Mouse (Mus musculus) liver, adult 2 months (tissue): ENCODE measurements around the gene Txnrd2. TPM values are rescaled to one million over a fixed set of nuclear protein-coding genes. Genes with fewer than 3 reads are reported as not detected.

Experiments used
- DNase-seq: peaks from one replicate; pipeline ENCODE4 v3.0.0-alpha.2; 2011; ENCODE audit warnings: low read depth, low spot score; ENCODE audit errors: extremely low read depth
- H3K27ac ChIP-seq: fragments of 200-500 bp; replicated peaks from 2 replicates; pipeline ENCODE4 v1.5.1; 2012; ENCODE audit warnings: low read depth, mild to moderate bottlenecking, control low read depth, inconsistent platforms, low read length; ENCODE audit not compliant: insufficient read depth
- H3K27me3 ChIP-seq: fragments of 200-500 bp; 2 replicates; pipeline ENCODE4 v1.6.1; 2012; ENCODE audit warnings: mild to moderate bottlenecking, moderate library complexity, low read length, inconsistent platforms; ENCODE audit not compliant: control insufficient read depth, insufficient read depth
- H3K36me3 ChIP-seq: fragments of 200-500 bp; 2 replicates; pipeline ENCODE4 v1.6.1; 2012; ENCODE audit warnings: low read length, inconsistent platforms; ENCODE audit not compliant: control insufficient read depth, insufficient read depth
- H3K4me1 ChIP-seq: fragments of 200-500 bp; 2 replicates; pipeline ENCODE4 v1.6.1; 2011; ENCODE audit warnings: low read length; ENCODE audit not compliant: control insufficient read depth, insufficient read depth
- H3K4me3 ChIP-seq: fragments of 200-500 bp; 2 replicates; pipeline ENCODE4 v1.5.1; 2011; ENCODE audit warnings: low read depth, mild to moderate bottlenecking, control low read depth, low read length, moderate library complexity; ENCODE audit not compliant: insufficient read depth
- H3K79me2 ChIP-seq: fragments of 200-500 bp; 2 replicates; pipeline ENCODE4 v1.6.1; 2012; ENCODE audit warnings: inconsistent platforms, mild to moderate bottlenecking, low read length, moderate library complexity; ENCODE audit not compliant: control insufficient read depth, insufficient read depth
- H3K9ac ChIP-seq: fragments of 200-500 bp; 2 replicates; pipeline ENCODE4 v1.6.1; 2012; ENCODE audit warnings: low read depth, mild to moderate bottlenecking, control low read depth, inconsistent platforms, low read length
- CTCF ChIP-seq: fragments of 200-500 bp; IDR thresholded peaks from 2 replicates; pipeline ENCODE4 v1.5.1; 2011; ENCODE audit warnings: low read depth, low read length, control low read depth
- POLR2A ChIP-seq: fragments of 200-500 bp; IDR thresholded peaks from 2 replicates; pipeline ENCODE4 v1.6.1; 2011; ENCODE audit warnings: low read length, control low read depth; ENCODE audit not compliant: insufficient read depth; ENCODE audit errors: extremely low read depth
- WGBS: fragments of 180-500 bp; shearing (Covaris S2); methylation state at CpG from one replicate; pipeline ENCODE4 v1.1.7; 2018; 5-methylcytosine and 5-hydroxymethylcytosine counted together
- polyA plus RNA-seq: library from polyadenylated mRNA; depleted of rRNA; stranded (reverse); fragments of >200 nt; gene quantifications from 2 replicates; pipeline ENCODE4 v1.2.3, GENCODE M21; 2012
- total RNA-seq: library from RNA; depleted of rRNA; stranded (reverse); fragments of >200 nt; gene quantifications from 2 replicates; pipeline ENCODE4 v1.2.3, GENCODE M21; 2014

The Txnrd2 gene
- total and polyA plus RNA-seq, 2 experiments, result 23.9 to 46.6 TPM

- Histone ChIP-seq H3K9ac (peak overlapping the region; percentile 29; the same call in 1 of the 2 replicates), H3K4me3 (no peak overlapping the region; the same call in 1 of the 2 replicates), H3K79me2 (no peaks in the 10 kb centered on the region), H3K4me1 (no peaks in the 10 kb centered on the region), H3K27ac (peak overlapping the region; percentile 3), H3K36me3 (no peaks in the 10 kb centered on the region), H3K27me3 (no peaks in the 10 kb centered on the region)
- TF ChIP-seq CTCF (no peak), POLR2A (no peak)
- DNase-seq, result no peak
- WGBS, result 73% methylated on average over 11 of the region's 11 CpGs
These were observed 31.2 kb upstream of the Txnrd2 start for GRCm38 (mm10) chr16:18394777-18395619.

GRCm38 (mm10) chr16:18395620-18396036 lies 30.6 kb upstream of the Txnrd2 start:
- no peak overlapping the region for H3K9ac ChIP-seq
- WGBS, result 57% methylated on average over 6 of the region's 7 CpGs
- H3K27me3 ChIP-seq, result no peaks in the 10 kb centered on the region
- H3K4me1 ChIP-seq, result no peaks in the 10 kb centered on the region
- H3K36me3 ChIP-seq, result no peaks in the 10 kb centered on the region
- no peaks in the 10 kb centered on the region for H3K79me2 ChIP-seq
- H3K4me3 ChIP-seq, result no peak overlapping the region; the same call in 1 of the 2 replicates
- TF ChIP-seq POLR2A (no peak), CTCF (no peak)
- no peak overlapping the region for H3K27ac ChIP-seq
- no peak for DNase-seq

GRCm38 (mm10) chr16:18396201-18396600 lies 30.0 kb upstream of the Txnrd2 start:
- H3K27me3 ChIP-seq, result no peaks in the 10 kb centered on the region
- no peaks in the 10 kb centered on the region for H3K36me3 ChIP-seq
- 0 out of 2 replicates have a peak overlapping the region, but pooled peaks have one; percentile 2 for H3K9ac ChIP-seq
- 45% methylated on average over 2 of the region's 2 CpGs for WGBS
- no peak for DNase-seq
- TF ChIP-seq CTCF, result no peak
- no peak overlapping the region for H3K27ac ChIP-seq
- H3K79me2 ChIP-seq, result no peaks in the 10 kb centered on the region
- no peaks in the 10 kb centered on the region for H3K4me1 ChIP-seq
- no peak overlapping the region; the same call in 1 of the 2 replicates for H3K4me3 ChIP-seq

GRCm38 (mm10) chr16:18396791-18397621 lies 29.2 kb upstream of the Txnrd2 start:
- DNase-seq, result no peak
- Histone ChIP-seq H3K27ac (no peak overlapping the region), H3K9ac (no peak overlapping the region), H3K36me3 (no peaks in the 10 kb centered on the region), H3K79me2 (no peaks in the 10 kb centered on the region), H3K27me3 (no peaks in the 10 kb centered on the region), H3K4me3 (no peak overlapping the region), H3K4me1 (no peaks in the 10 kb centered on the region)
- no peak for TF ChIP-seq CTCF
- TF ChIP-seq POLR2A, result no peak
- 89% methylated on average over 27 of the region's 27 CpGs for WGBS

GRCm38 (mm10) chr16:18400028-18400427 lies 26.2 kb upstream of the Txnrd2 start:
- Histone ChIP-seq H3K27me3 (no peaks in the 10 kb centered on the region), H3K79me2 (no peaks in the 10 kb centered on the region), H3K9ac (no peak overlapping the region), H3K4me1 (no peaks in the 10 kb centered on the region), H3K36me3 (no peaks in the 10 kb centered on the region), H3K27ac (no peak overlapping the region), H3K4me3 (no peak overlapping the region)
- no peak for DNase-seq
- 79% methylated on average over 9 of the region's 9 CpGs for WGBS
- TF ChIP-seq CTCF, result no peak
- TF ChIP-seq POLR2A, result no peak
